Mouse (Mus musculus) megakaryocyte, embryonic 14.5 days (primary cell): Measurements from ENCODE around the gene Zer1. TPM values are rescaled to one million over a fixed set of nuclear protein-coding genes. Genes with fewer than 3 reads are reported as not detected.
A peak's percentile ranks its signal among the peaks of the same experiment; 100 is the strongest.

ENCODE experiments used
- H3K27me3 ChIP-seq: replicated peaks from 2 replicates; pipeline ENCODE3; 2012; ENCODE audit warnings: inconsistent platforms
- H3K36me3 ChIP-seq: replicated peaks from 2 replicates; pipeline ENCODE3; 2012; ENCODE audit warnings: low read length, inconsistent platforms, mixed read lengths
- H3K4me1 ChIP-seq: 2 replicates; pipeline ENCODE4 v1.6.1; 2012; ENCODE audit warnings: inconsistent platforms
- H3K4me3 ChIP-seq: replicated peaks from 2 replicates; pipeline ENCODE3; 2012; ENCODE audit warnings: moderate library complexity, mild to moderate bottlenecking, inconsistent platforms
- H3K9me3 ChIP-seq: 2 replicates; pipeline ENCODE4 v1.6.1; 2012; ENCODE audit warnings: inconsistent platforms
- FLI1 ChIP-seq: IDR thresholded peaks from 2 replicates; pipeline ENCODE4 v1.6.1; 2012; ENCODE audit warnings: low read length, inconsistent platforms, mixed read lengths
- GATA1 ChIP-seq: IDR thresholded peaks from 3 replicates; pipeline ENCODE4 v1.6.1; 2012; ENCODE audit warnings: mixed read lengths, low read length, inconsistent platforms, borderline replicate concordance
- polyA plus RNA-seq: library from polyadenylated mRNA; stranded (reverse); fragments of >175 nt; gene quantifications from 2 replicates; pipeline ENCODE4 v1.2.3, GENCODE M21; 2012; ENCODE audit warnings: low replicate concordance; ENCODE audit not compliant: insufficient read depth

Zer1 gene
- polyA plus RNA-seq, 1 experiment, result 12.2 TPM

- H3K9me3 ChIP-seq, result no peaks in the 10 kb centered on the region
- TF ChIP-seq GATA1 (no peak), FLI1 (no peak)
- peaks cover 97% of the 10 kb centered on the region for H3K36me3 ChIP-seq
- H3K4me1 ChIP-seq, result peaks cover 49% of the 10 kb centered on the region
- H3K27me3 ChIP-seq, result peaks cover 2% of the 10 kb centered on the region
- no peak overlapping the region for H3K4me3 ChIP-seq
Measured at GRCm38 (mm10) chr2:30106364-30106763, 18.0 kb downstream of the Zer1 start.

- Histone ChIP-seq H3K4me1 (peaks cover 42% of the 10 kb centered on the region), H3K4me3 (no peak overlapping the region), H3K36me3 (peaks cover 91% of the 10 kb centered on the region), H3K27me3 (peaks cover 2% of the 10 kb centered on the region), H3K9me3 (no peaks in the 10 kb centered on the region)
- TF ChIP-seq FLI1 (no peak), GATA1 (no peak)
Measured at GRCm38 (mm10) chr2:30100214-30100613, 24.2 kb downstream of the Zer1 start.

GRCm38 (mm10) chr2:30095882-30096527 is 28.4 kb downstream of the Zer1 start:
- no peaks in the 10 kb centered on the region for H3K27me3 ChIP-seq
- peaks cover 76% of the 10 kb centered on the region for H3K4me1 ChIP-seq
- peaks cover 68% of the 10 kb centered on the region for H3K36me3 ChIP-seq
- TF ChIP-seq FLI1 (no peak), GATA1 (no peak)
- peak overlapping the region; percentile 1 for H3K4me3 ChIP-seq
- H3K9me3 ChIP-seq, result no peaks in the 10 kb centered on the region

GRCm38 (mm10) chr2:30094208-30094588 is 30.2 kb downstream of the Zer1 start:
- H3K4me1 ChIP-seq, result peaks cover 63% of the 10 kb centered on the region
- peak overlapping the region; percentile 97 for H3K4me3 ChIP-seq
- H3K36me3 ChIP-seq, result peaks cover 67% of the 10 kb centered on the region
- H3K9me3 ChIP-seq, result no peaks in the 10 kb centered on the region
- no peaks in the 10 kb centered on the region for H3K27me3 ChIP-seq
- TF ChIP-seq FLI1 (no peak), GATA1 (no peak)

GRCm38 (mm10) chr2:30093471-30094207 is 30.7 kb downstream of the Zer1 start, which contains the start of gene Zdhhc12:
Zdhhc12 (minus strand) TSS chr2:30093648.
- H3K4me1 ChIP-seq, result peaks cover 60% of the 10 kb centered on the region
- H3K27me3 ChIP-seq, result no peaks in the 10 kb centered on the region
- H3K9me3 ChIP-seq, result no peaks in the 10 kb centered on the region
- TF ChIP-seq GATA1 (no peak), FLI1 (no peak)
- H3K36me3 ChIP-seq, result peaks cover 64% of the 10 kb centered on the region
- peak within 1 kb of the TSS; percentile 97 for H3K4me3 ChIP-seq

DNA sequence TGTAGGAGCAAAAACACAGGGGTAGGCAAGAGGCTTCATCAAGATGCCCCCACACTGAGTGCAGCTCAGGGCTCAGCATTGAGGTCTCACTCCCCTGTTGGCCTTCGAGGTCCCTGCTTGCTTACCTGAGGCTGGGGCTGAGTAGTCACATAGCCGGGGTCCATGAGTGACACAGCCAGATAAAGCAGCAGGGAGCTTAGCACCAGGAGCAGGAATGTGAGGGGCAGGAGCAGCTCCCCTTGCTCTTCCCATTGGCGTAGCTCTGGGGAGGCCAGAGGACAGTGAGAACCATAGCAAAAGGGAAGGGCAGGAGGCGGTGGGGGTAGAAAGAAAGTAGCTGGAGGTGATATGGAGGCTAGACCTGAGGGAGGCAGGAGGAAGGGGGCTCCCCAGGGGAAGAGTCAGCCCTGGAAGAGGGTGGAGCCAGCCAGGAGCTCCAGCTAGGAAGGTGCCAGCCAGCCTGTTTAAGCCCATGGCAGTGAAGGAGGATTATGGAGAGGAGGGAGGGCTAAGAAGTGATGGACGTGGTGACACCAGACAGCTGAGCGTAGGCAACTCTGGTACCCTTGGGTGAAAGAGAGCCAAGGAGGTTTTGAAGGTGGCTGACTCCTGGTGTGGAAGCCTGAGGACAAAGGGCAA is 32.0 kb downstream of the Zer1 start:
- H3K36me3 ChIP-seq, result peaks cover 63% of the 10 kb centered on the region
- no peaks in the 10 kb centered on the region for H3K27me3 ChIP-seq
- H3K4me1 ChIP-seq, result peaks cover 61% of the 10 kb centered on the region
- TF ChIP-seq GATA1, result no peak
- TF ChIP-seq FLI1, result no peak
- no peaks in the 10 kb centered on the region for H3K9me3 ChIP-seq
- H3K4me3 ChIP-seq, result peak overlapping the region; percentile 97

DNA sequence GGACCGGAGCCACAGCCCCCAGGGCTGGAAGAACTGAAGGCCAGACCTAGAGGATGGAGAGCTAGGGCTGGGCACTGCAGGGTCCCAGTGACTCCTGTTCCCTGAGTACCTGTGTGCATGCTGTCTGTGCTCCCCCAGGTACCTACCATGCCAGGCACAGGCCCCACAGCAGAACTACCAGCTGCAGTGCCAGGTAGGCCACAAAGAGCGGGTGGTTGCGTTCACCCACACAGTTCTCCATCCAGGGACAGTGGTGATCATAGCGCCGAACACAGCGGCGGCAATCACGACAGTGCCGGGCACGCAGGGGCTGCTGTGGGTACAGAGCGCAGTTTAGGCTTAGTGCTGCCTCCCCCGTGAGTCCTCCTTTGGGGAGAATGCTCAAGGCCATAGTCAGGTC is 32.9 kb downstream of the Zer1 start:
- Histone ChIP-seq H3K9me3 (no peaks in the 10 kb centered on the region), H3K36me3 (peaks cover 63% of the 10 kb centered on the region), H3K4me3 (peak overlapping the region; percentile 64), H3K4me1 (peaks cover 65% of the 10 kb centered on the region), H3K27me3 (no peaks in the 10 kb centered on the region)
- TF ChIP-seq GATA1 (no peak), FLI1 (no peak)

DNA sequence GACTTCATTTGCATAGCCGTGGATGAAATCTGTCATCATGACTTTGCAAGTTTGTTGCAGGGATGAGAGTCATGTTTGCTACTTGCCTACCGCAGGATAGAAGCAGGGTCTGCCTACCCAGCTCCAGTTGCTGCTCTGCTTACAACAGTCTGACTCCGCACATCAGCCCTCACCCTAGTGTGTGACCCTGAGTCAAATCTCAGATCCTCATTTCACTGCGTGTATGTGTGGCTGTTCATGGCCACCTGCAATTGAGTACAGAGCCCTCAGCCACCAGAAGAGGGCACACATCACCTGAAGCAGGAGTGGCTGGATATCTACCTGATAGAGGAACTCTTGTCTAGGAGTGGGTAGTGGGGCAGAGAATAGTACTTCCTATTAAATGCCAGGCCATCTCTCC is 37.1 kb downstream of the Zer1 start:
- Histone ChIP-seq H3K4me1 (peaks cover 46% of the 10 kb centered on the region), H3K4me3 (no peak overlapping the region), H3K27me3 (no peaks in the 10 kb centered on the region), H3K9me3 (no peaks in the 10 kb centered on the region), H3K36me3 (peaks cover 79% of the 10 kb centered on the region)
- TF ChIP-seq GATA1 (no peak), FLI1 (no peak)

DNA sequence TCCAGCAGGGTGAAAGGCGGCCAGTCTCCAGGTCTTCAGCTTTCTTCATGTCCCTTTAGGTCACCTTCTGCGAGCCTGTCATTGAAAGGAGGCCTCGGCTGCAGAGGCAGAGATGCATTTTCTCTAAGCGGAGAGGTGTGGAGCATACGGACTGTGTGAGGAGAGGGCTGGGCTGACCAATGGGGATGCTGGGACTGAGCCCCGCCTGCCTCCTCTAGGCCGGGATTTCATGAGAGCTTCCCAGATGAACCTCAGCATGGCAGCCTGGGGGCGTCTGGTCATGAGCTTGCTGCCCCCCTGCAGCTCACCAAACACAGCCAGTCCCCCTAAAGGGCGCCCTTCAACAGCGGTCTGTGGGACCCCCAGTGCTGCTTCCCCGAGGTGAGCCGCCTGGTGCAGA is 39.8 kb downstream of the Zer1 start:
- Histone ChIP-seq H3K9me3 (no peaks in the 10 kb centered on the region), H3K4me1 (peaks cover 37% of the 10 kb centered on the region), H3K36me3 (peaks cover 79% of the 10 kb centered on the region), H3K27me3 (no peaks in the 10 kb centered on the region), H3K4me3 (no peak overlapping the region)
- TF ChIP-seq FLI1 (no peak), GATA1 (no peak)

DNA sequence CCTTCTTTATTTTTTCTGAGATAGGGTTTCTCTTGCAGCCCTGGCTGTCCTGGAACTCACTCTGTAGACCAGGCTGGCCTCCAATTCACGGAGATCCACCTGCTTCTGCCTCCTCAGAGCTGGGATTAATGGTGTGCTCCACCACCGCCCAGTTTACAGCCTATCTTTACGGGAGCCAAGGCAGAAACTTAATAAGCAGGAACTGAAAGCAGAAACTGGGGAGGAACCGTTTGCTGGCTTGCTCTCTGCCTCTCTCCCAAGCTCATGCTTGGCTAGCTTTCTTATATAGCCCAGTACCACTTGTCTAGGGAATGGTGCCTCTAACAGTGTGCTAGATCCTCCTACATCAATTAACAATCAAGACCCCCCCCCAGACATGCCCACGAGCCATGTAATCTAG is 40.3 kb downstream of the Zer1 start:
- no peaks in the 10 kb centered on the region for H3K9me3 ChIP-seq
- peaks cover 42% of the 10 kb centered on the region for H3K4me1 ChIP-seq
- H3K4me3 ChIP-seq, result no peak overlapping the region
- no peak for TF ChIP-seq FLI1
- H3K36me3 ChIP-seq, result peaks cover 80% of the 10 kb centered on the region
- no peaks in the 10 kb centered on the region for H3K27me3 ChIP-seq
